Mouse (Mus musculus): ENCODE data around the gene Rho. TPM values are rescaled to one million over a fixed set of nuclear protein-coding genes. Genes with fewer than 3 reads are reported as not detected.

The Rho gene
- polyA plus RNA-seq, 1 experiment from 2014 or later, result 1.1 TPM

GRCm38 (mm10) chr6:115959151-115959691, 27.7 kb downstream of the Rho start:
- Histone ChIP-seq H3K4me1 (peaks cover 16% of the 10 kb centered on the region), H3K4me2 (replicated peaks) (no peak overlapping the region), H3K9me3 (no peaks in the 10 kb centered on the region), H3K36me3 (no peaks in the 10 kb centered on the region), H3K4me3 (no peak overlapping the region), H3K27ac (no peak overlapping the region), H3K9ac (no peak overlapping the region), H3K27me3 (replicated peaks) (no peaks in the 10 kb centered on the region)
- ATAC-seq (ENCODE audit: low FRiP score, low read depth), result no peak
- 86% methylated on average over 7 of the region's 7 CpGs for WGBS

- Histone ChIP-seq H3K4me3 (no peak overlapping the region), H3K4me2 (replicated peaks) (no peak overlapping the region), H3K4me1 (peaks cover 16% of the 10 kb centered on the region), H3K27ac (no peak overlapping the region), H3K36me3 (no peaks in the 10 kb centered on the region), H3K9ac (no peak overlapping the region), H3K9me3 (no peaks in the 10 kb centered on the region), H3K27me3 (replicated peaks) (no peaks in the 10 kb centered on the region)
- 94% methylated on average over 19 of the region's 19 CpGs for WGBS
- ATAC-seq (ENCODE audit: low FRiP score, low read depth), result no peak
Observed at GRCm38 (mm10) chr6:115960322-115960721, 28.8 kb downstream of the Rho start.

GRCm38 (mm10) chr6:115961743-115962142, 30.2 kb downstream of the Rho start:
- Histone ChIP-seq H3K36me3 (no peaks in the 10 kb centered on the region), H3K9ac (no peak overlapping the region), H3K4me3 (no peak overlapping the region), H3K9me3 (no peaks in the 10 kb centered on the region), H3K27ac (no peak overlapping the region), H3K4me2 (replicated peaks) (no peak overlapping the region), H3K4me1 (peaks cover 15% of the 10 kb centered on the region), H3K27me3 (replicated peaks) (no peaks in the 10 kb centered on the region)
- 82% methylated on average over 3 of the region's 3 CpGs for WGBS
- no peak for ATAC-seq (ENCODE audit: low FRiP score, low read depth)

- H3K9me3 ChIP-seq, result no peaks in the 10 kb centered on the region
- WGBS, result 42% methylated on average over 23 of the region's 23 CpGs
- H3K4me1 ChIP-seq, result peaks cover 6% of the 10 kb centered on the region
- H3K4me3 ChIP-seq, result no peak overlapping the region
- H3K9ac ChIP-seq, result no peak overlapping the region
- ATAC-seq (ENCODE audit: low FRiP score, low read depth), result 0 out of 2 replicates have a peak, but pooled peaks have one; percentile 18
- no peaks in the 10 kb centered on the region for H3K27me3 ChIP-seq (replicated peaks)
- no peak overlapping the region for H3K27ac ChIP-seq
- H3K36me3 ChIP-seq, result no peaks in the 10 kb centered on the region
- H3K4me2 ChIP-seq (replicated peaks), result no peak overlapping the region
Observed at GRCm38 (mm10) chr6:115962439-115963085, 31.0 kb downstream of the Rho start.

- ATAC-seq (ENCODE audit: low FRiP score, low read depth), result no peak
- H3K4me2 ChIP-seq (replicated peaks), result no peak overlapping the region
- no peak overlapping the region for H3K4me3 ChIP-seq
- H3K27ac ChIP-seq, result no peak overlapping the region
- H3K27me3 ChIP-seq (replicated peaks), result no peaks in the 10 kb centered on the region
- 84% methylated on average over 9 of the region's 9 CpGs for WGBS
- H3K4me1 ChIP-seq, result peaks cover 8% of the 10 kb centered on the region; the same call in 1 of the 2 replicates
- no peak overlapping the region for H3K9ac ChIP-seq
- H3K9me3 ChIP-seq, result no peaks in the 10 kb centered on the region
- no peaks in the 10 kb centered on the region for H3K36me3 ChIP-seq
Observed at GRCm38 (mm10) chr6:115963656-115964055, 32.1 kb downstream of the Rho start.

GRCm38 (mm10) chr6:115966227-115966966, 34.8 kb downstream of the Rho start:
- H3K36me3 ChIP-seq, result no peaks in the 10 kb centered on the region
- H3K4me3 ChIP-seq, result no peak overlapping the region
- no peaks in the 10 kb centered on the region for H3K9me3 ChIP-seq
- H3K4me2 ChIP-seq (replicated peaks), result no peak overlapping the region
- H3K4me1 ChIP-seq, result peaks cover 13% of the 10 kb centered on the region
- WGBS, result 93% methylated on average over 19 of the region's 19 CpGs
- H3K27ac ChIP-seq, result no peak overlapping the region
- no peak overlapping the region for H3K9ac ChIP-seq
- no peaks in the 10 kb centered on the region for H3K27me3 ChIP-seq (replicated peaks)
- no peak for ATAC-seq (ENCODE audit: low FRiP score, low read depth)

- WGBS, result 93% methylated on average over 15 of the region's 15 CpGs
- H3K4me1 ChIP-seq, result peaks cover 22% of the 10 kb centered on the region
Observed at GRCm38 (mm10) chr6:115967291-115967880, 35.8 kb downstream of the Rho start.

GRCm38 (mm10) chr6:115968086-115968485, 36.5 kb downstream of the Rho start:
- 80% methylated on average over 5 of the region's 5 CpGs for WGBS
- peaks cover 23% of the 10 kb centered on the region for H3K4me1 ChIP-seq
- H3K9me3 ChIP-seq, result no peaks in the 10 kb centered on the region
- no peaks in the 10 kb centered on the region for H3K27me3 ChIP-seq (replicated peaks)
- H3K27ac ChIP-seq, result no peak overlapping the region
- H3K9ac ChIP-seq, result no peak overlapping the region
- ATAC-seq (ENCODE audit: low FRiP score, low read depth), result no peak
- no peaks in the 10 kb centered on the region for H3K36me3 ChIP-seq
- H3K4me3 ChIP-seq, result no peak overlapping the region
- H3K4me2 ChIP-seq (replicated peaks), result no peak overlapping the region

More at GRCm38 (mm10) chr6:115967291-115967880, 35.8 kb downstream of the Rho start:
- H3K9ac ChIP-seq, result no peak overlapping the region
- H3K27me3 ChIP-seq (replicated peaks), result no peaks in the 10 kb centered on the region
- no peaks in the 10 kb centered on the region for H3K36me3 ChIP-seq
- H3K4me3 ChIP-seq, result no peak overlapping the region
- H3K9me3 ChIP-seq, result no peaks in the 10 kb centered on the region
- no peak overlapping the region for H3K4me2 ChIP-seq (replicated peaks)
- ATAC-seq (ENCODE audit: low FRiP score, low read depth), result no peak
- H3K27ac ChIP-seq, result no peak overlapping the region

- 0 out of 2 replicates have a peak, but pooled peaks have one; percentile 11 for ATAC-seq (ENCODE audit: low FRiP score, low read depth)
- 78% methylated on average over 6 of the region's 6 CpGs for WGBS
- peaks cover 23% of the 10 kb centered on the region for H3K4me1 ChIP-seq
Observed at GRCm38 (mm10) chr6:115968700-115969099, 37.2 kb downstream of the Rho start.

GRCm38 (mm10) chr6:115969103-115969502, 37.6 kb downstream of the Rho start:
- no peak for ATAC-seq (ENCODE audit: low FRiP score, low read depth)
- no peak overlapping the region for H3K27ac ChIP-seq
- no peak overlapping the region for H3K9ac ChIP-seq
- peaks cover 23% of the 10 kb centered on the region for H3K4me1 ChIP-seq
- WGBS, result 73% methylated on average over 9 of the region's 9 CpGs
- H3K4me3 ChIP-seq, result no peak overlapping the region
- no peak overlapping the region for H3K4me2 ChIP-seq (replicated peaks)
- H3K36me3 ChIP-seq, result no peaks in the 10 kb centered on the region
- H3K9me3 ChIP-seq, result no peaks in the 10 kb centered on the region
- H3K27me3 ChIP-seq (replicated peaks), result no peaks in the 10 kb centered on the region

More at GRCm38 (mm10) chr6:115968700-115969099, 37.2 kb downstream of the Rho start:
- H3K27me3 ChIP-seq (replicated peaks), result no peaks in the 10 kb centered on the region
- H3K9me3 ChIP-seq, result no peaks in the 10 kb centered on the region
- H3K9ac ChIP-seq, result no peak overlapping the region
- H3K36me3 ChIP-seq, result no peaks in the 10 kb centered on the region
- H3K4me2 ChIP-seq (replicated peaks), result no peak overlapping the region
- H3K27ac ChIP-seq, result no peak overlapping the region
- H3K4me3 ChIP-seq, result no peak overlapping the region

GRCm38 (mm10) chr6:115969952-115970351, 38.4 kb downstream of the Rho start:
- Histone ChIP-seq H3K4me1 (peaks cover 23% of the 10 kb centered on the region), H3K4me2 (replicated peaks) (no peak overlapping the region), H3K27ac (no peak overlapping the region), H3K27me3 (replicated peaks) (no peaks in the 10 kb centered on the region), H3K9me3 (no peaks in the 10 kb centered on the region), H3K4me3 (no peak overlapping the region), H3K36me3 (0 out of 2 replicates have a peak, but pooled peaks cover 4% of the 10 kb centered on the region), H3K9ac (no peak overlapping the region)
- ATAC-seq (ENCODE audit: low FRiP score, low read depth), result no peak
- WGBS, result 58% methylated on average over 6 of the region's 6 CpGs

All from neural tube, embryonic 12.5 days (tissue).